Mouse (Mus musculus) heart, embryonic 13.5 days (tissue): Measurements from ENCODE around the gene Cfap298. TPM values are rescaled to one million over a fixed set of nuclear protein-coding genes. Genes with fewer than 3 reads are reported as not detected.
A peak's percentile ranks its signal among the peaks of the same experiment; 100 is the strongest.

Experiments
- ATAC-seq: fragments of 200-750 bp; cut with Nextera tagmentation; 2 replicates; pipeline ENCODE4 v1.8.0; 2017; ENCODE audit warnings: moderate TSS enrichment; ENCODE audit not compliant: insufficient number of reproducible peaks, low FRiP score, low TSS enrichment; ENCODE audit errors: extremely low read depth
- H3K27ac ChIP-seq: fragments of 300-500 bp; sonication (generic); replicated peaks from 2 replicates; pipeline ENCODE4 v1.5.1; 2015; ENCODE audit warnings: moderate library complexity, mild to moderate bottlenecking, inconsistent platforms
- H3K27me3 ChIP-seq: fragments of 300-500 bp; sonication (generic); replicated peaks from 2 replicates; pipeline ENCODE4 v1.6.1; 2015; ENCODE audit warnings: mild to moderate bottlenecking, inconsistent platforms
- H3K36me3 ChIP-seq: fragments of 300-500 bp; sonication (generic); 2 replicates; pipeline ENCODE4 v1.6.1; 2015; ENCODE audit warnings: mild to moderate bottlenecking, inconsistent platforms
- H3K4me1 ChIP-seq: fragments of 300-500 bp; sonication (generic); 2 replicates; pipeline ENCODE4 v1.6.1; 2015; ENCODE audit warnings: inconsistent platforms
- H3K4me2 ChIP-seq: fragments of 300-500 bp; sonication (generic); 2 replicates; pipeline ENCODE4 v1.6.1; 2015; ENCODE audit warnings: inconsistent platforms, mild to moderate bottlenecking, moderate library complexity
- H3K4me3 ChIP-seq: fragments of 300-500 bp; sonication (generic); 2 replicates; pipeline ENCODE4 v1.5.1; 2015; ENCODE audit warnings: moderate library complexity, mild to moderate bottlenecking, inconsistent platforms
- H3K9ac ChIP-seq: fragments of 300-500 bp; sonication (generic); 2 replicates; pipeline ENCODE4 v1.6.1; 2015; ENCODE audit warnings: inconsistent platforms, mild to moderate bottlenecking, moderate library complexity
- H3K9me3 ChIP-seq: fragments of 300-500 bp; sonication (generic); 2 replicates; pipeline ENCODE4 v1.6.1; 2016; ENCODE audit warnings: inconsistent platforms
- WGBS: fragments of 180-500 bp; shearing (Covaris S2); methylation state at CpG from one replicate; pipeline ENCODE4 v1.1.7; 2015; ENCODE audit warnings: mixed read lengths; 5-methylcytosine and 5-hydroxymethylcytosine counted together
- microRNA-seq: library from miRNA; unstranded; fragments of <30 nt; microRNA quantifications from one replicate; pipeline ENCODE4, GENCODE M21; 2016
- polyA plus RNA-seq: library from polyadenylated mRNA; unstranded; fragments of >200 nt; fragmentation: Nextera tagmentation; extraction: Ambion mirVana; gene quantifications from 2 replicates; pipeline ENCODE4 v1.2.1, GENCODE M21; 2015

Gene Cfap298
- polyA plus RNA-seq, 1 experiment from 2014 or later: 34.6 TPM

GRCm38 (mm10) chr16:90885781-90886565 lies 48.9 kb downstream of the Cfap298 start:
- no peaks in the 10 kb centered on the region; the same call in 1 of the 2 replicates for H3K27me3 ChIP-seq
- peak overlapping the region; percentile 63 for H3K27ac ChIP-seq
- no peak for ATAC-seq
- no peak overlapping the region for H3K4me2 ChIP-seq
- H3K9ac ChIP-seq: no peak overlapping the region
- H3K36me3 ChIP-seq: no peaks in the 10 kb centered on the region
- WGBS: 43% methylated on average over 9 of the region's 9 CpGs
- H3K9me3 ChIP-seq: peaks cover 3% of the 10 kb centered on the region; the same call in 1 of the 2 replicates
- peaks cover 44% of the 10 kb centered on the region for H3K4me1 ChIP-seq
- H3K4me3 ChIP-seq: no peak overlapping the region

DNA sequence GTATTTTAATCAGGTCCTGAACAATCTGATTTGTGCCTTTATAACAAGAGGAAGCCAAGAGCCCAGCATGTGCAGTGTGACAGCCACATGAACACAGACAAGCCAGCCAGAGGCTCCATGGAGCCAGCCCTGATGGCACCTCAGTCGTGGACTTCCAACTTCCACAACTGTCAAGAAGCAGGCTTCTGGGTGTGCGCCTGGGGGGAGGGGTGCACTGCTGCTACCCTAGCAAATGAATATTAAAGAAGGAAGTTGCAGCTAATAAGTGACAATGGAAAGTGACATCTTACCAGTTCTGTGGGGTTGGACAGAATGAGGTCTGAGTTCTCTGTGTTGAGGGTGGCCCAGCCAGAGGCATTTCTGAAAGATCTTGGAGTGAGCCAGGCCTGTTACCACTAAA lies 49.6 kb downstream of the Cfap298 start:
- 68% methylated on average over 2 of the region's 2 CpGs for WGBS
- Histone ChIP-seq H3K9ac (no peak overlapping the region), H3K4me1 (peaks cover 39% of the 10 kb centered on the region), H3K4me2 (no peak overlapping the region), H3K36me3 (no peaks in the 10 kb centered on the region), H3K9me3 (peaks cover 3% of the 10 kb centered on the region; the same call in 1 of the 2 replicates), H3K4me3 (no peak overlapping the region), H3K27ac (peak overlapping the region; percentile 63), H3K27me3 (peaks cover under 1% of the 10 kb centered on the region)
- no peak for ATAC-seq

DNA sequence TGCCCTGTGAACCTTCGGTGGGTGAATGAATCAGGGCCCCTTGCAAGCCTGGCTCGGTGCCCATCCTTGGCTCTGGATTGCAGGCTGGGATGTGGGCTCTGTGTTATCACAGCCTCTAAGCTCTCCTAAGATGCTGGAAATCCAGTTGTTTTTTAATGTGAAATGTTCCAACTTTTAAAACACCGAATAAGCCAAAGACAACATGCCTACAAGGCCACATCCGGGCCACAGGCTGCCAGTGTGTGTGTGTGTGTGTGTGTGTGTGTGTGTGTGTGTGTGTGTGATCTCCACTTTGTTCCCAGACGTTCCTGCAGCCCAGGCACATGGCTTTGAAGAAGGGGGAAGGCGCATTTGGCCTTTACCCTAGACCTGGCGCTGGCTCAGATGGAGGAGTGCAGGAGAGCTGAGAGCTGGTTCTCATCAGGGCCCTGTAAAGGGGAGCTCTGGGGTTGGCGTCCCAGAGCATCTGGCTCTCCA lies 52.4 kb downstream of the Cfap298 start:
- Histone ChIP-seq H3K4me2 (no peak overlapping the region), H3K4me1 (peaks cover 39% of the 10 kb centered on the region), H3K4me3 (no peak overlapping the region), H3K27me3 (peaks cover 5% of the 10 kb centered on the region; the same call in 1 of the 2 replicates), H3K27ac (peak overlapping the region; percentile 76), H3K9ac (peak overlapping the region; percentile 16; the same call in 1 of the 2 replicates), H3K36me3 (no peaks in the 10 kb centered on the region), H3K9me3 (no peaks in the 10 kb centered on the region)
- 38% methylated on average over 8 of the region's 8 CpGs for WGBS
- ATAC-seq: 0 out of 2 replicates have a peak, but pooled peaks have one; percentile 27

GRCm38 (mm10) chr16:90878135-90878860 lies 56.6 kb downstream of the Cfap298 start:
- no peak overlapping the region for H3K4me2 ChIP-seq
- peaks cover 17% of the 10 kb centered on the region for H3K4me1 ChIP-seq
- no peaks in the 10 kb centered on the region for H3K9me3 ChIP-seq
- H3K27ac ChIP-seq: no peak overlapping the region
- H3K36me3 ChIP-seq: no peaks in the 10 kb centered on the region
- WGBS: 83% methylated on average over 3 of the region's 3 CpGs
- H3K9ac ChIP-seq: no peak overlapping the region
- ATAC-seq: no peak
- H3K4me3 ChIP-seq: no peak overlapping the region
- peaks cover 5% of the 10 kb centered on the region; the same call in 1 of the 2 replicates for H3K27me3 ChIP-seq

Small RNAs within 50 kb of the gene (microRNA-seq; reads per million reads assigned to microRNA genes)
- gene Gm22933: not detected

Other genes with a start within 250 kb of the Cfap298 start
- gene Mis18a, start 207.7 kb downstream of the Cfap298 start, polyA plus RNA-seq: 36.2 and 36.7 TPM in 2 replicates
- 25.6 and 26.9 TPM in 2 replicates for gene Mrap, start 196.9 kb downstream of the Cfap298 start, polyA plus RNA-seq
- gene Urb1, start 124.7 kb downstream of the Cfap298 start, polyA plus RNA-seq: 5.9 and 6.4 TPM in 2 replicates
- 2.6 and 3.6 TPM in 2 replicates for gene Eva1c, start 108.4 kb downstream of the Cfap298 start, polyA plus RNA-seq
- gene Synj1, start 76.2 kb upstream of the Cfap298 start, polyA plus RNA-seq: 9.5 and 11.4 TPM in 2 replicates
- 30.4 and 34.5 TPM in 2 replicates for gene Paxbp1, start 109.4 kb upstream of the Cfap298 start, polyA plus RNA-seq
- gene 4932438H23Rik, start 160.0 kb upstream of the Cfap298 start, polyA plus RNA-seq: not detected in 2 replicates